Mouse (Mus musculus) embryonic stem cell, embryonic (primary cell): ENCODE measurements around the gene D11Wsu47e.

Source experiments
- CTCF ChIA-PET, 4 experiments: fragments of 300-600 bp in 2 of 4; fragments of 350-600 bp in 2 of 4; sonication (Branson Sonifier 250); formaldehyde crosslinking; loops; one replicate each; lab custom pipeline; 2022; ENCODE audit warnings: inconsistent platforms in 2 of 4; lab: Charles Lee
- POLR2A ChIA-PET, 4 experiments: fragments of 300-600 bp in 2 of 4; fragments of 350-600 bp in 2 of 4; sonication (Branson Sonifier 250); formaldehyde crosslinking; loops; one replicate each; lab custom pipeline; 2022; ENCODE audit warnings: antibody characterized with exemption in 4 of 4, inconsistent platforms in 1 of 4; lab: Charles Lee

D11Wsu47e gene

DNA sequence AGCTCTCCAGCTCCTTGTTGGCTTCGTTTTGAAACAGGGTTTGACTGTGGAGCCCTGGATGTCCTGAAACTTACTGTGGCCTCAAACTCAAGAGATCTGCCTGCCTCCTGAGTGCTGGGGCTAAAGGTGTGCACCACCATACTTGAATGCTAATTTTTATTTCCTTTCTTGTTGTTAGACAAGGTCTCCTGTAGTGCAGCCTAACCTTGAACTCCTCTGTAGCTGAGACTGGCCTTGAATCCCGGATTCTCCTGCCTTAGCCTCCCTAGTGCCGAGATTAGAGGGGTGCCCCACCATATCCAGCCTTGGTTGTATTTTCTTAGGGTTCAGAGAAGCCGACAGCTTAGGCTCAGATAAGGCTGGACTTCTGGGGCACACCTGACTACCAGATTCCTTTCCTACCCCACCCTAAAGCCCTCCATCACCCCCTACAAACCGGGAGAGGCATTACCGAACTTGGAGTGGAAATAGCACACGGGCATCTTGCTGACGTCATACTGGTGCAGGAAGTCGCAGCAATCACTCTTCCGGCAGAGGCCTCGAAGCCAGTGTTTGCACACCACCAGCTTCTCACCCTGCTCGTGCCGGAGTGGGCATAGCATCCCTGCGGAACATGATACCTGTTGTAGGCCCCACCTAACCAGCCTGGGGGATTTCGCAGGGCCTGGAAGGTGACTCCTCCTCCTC is 21.9 kb downstream of the D11Wsu47e start:
- CTCF ChIA-PET: interaction anchor here in 3 of 4 experiments (0.5 to 8.7 kb wide), 5 partner anchors 105 to 810 kb away, joined by 3 to 97 read pairs (median 4); no protein-coding TSS in a partner anchor
- POLR2A ChIA-PET: interaction anchor here (0.5 to 7.6 kb wide), 13 partner anchors 12 to 105 kb away, joined by 3 to 103 read pairs (median 6); partner anchors contain the start of gene Cdc42ep4 (in 3 of the 4)

DNA sequence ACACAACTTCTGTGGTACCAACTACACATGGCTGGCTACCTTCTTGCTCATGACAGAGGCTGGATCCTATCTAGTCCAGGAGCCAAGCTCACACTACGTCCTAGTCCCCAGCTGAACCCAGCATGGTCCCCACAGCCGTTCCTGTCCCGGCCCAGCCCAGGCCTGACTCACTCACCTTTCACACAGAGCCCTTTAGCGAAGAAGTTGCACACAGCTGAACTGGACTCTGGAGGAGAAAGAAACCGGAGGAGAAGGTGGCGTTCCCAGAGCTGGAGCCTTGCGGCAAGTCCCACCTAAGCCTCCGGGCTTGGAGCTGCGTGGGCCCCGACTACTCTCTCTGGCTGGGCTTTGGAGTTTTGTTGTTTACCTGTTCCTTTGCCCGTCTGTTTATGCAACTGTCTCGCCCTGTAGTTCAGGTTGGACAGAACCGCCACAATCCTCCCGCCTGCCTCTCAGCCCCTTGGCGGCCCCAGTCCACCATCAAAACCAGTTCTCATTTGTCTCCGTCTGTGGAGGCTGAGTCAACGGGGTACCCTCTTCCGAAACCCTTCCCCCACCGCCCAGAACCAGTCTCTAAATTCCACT is 24.5 kb downstream of the D11Wsu47e start:
- ChIA-PET POLR2A (interaction anchor here (0.7 to 7.6 kb wide), 57 partner anchors 9 to 869 kb away, joined by 3 to 139 read pairs (median 7); partner anchors contain the start of genes Cdc42ep4 (in 3 of the 4), D11Wsu47e (in 3 of the 4), Fam104a (in 3 of the 4) and Slc39a11 (in 1 of the 4)), CTCF (interaction anchor here (0.5 to 8.7 kb wide), 7 partner anchors 13 to 102 kb away, joined by 3 to 97 read pairs (median 6); no protein-coding TSS in a partner anchor)

DNA sequence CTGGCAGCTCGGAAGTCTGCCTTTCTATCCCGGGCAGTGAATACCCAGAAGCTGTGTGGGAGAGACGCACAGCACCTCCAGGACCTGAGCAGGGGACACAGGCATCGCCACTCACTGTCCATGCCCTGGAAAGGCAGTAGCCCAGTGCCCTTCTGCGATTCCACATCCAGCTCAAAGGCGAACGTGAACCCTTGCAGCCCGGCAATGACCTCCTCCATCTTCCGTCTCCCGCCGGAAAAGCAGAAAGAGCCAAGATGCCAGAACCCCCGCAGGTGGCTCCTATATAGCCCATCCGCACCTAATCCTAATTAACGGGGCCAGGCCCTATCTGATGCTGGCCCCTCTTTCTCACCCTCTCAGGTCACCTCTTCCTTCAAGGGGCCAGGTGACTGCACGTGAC is 25.1 kb downstream of the D11Wsu47e start:
- POLR2A ChIA-PET: interaction anchor here (0.7 to 7.6 kb wide), 58 partner anchors 9 to 869 kb away, joined by 3 to 139 read pairs (median 8); partner anchors contain the start of genes Cdc42ep4 (in 3 of the 4), D11Wsu47e (in 3 of the 4), Fam104a (in 3 of the 4) and Slc39a11 (in 1 of the 4)
- CTCF ChIA-PET: interaction anchor here (0.6 to 8.7 kb wide), 7 partner anchors 17 to 1353 kb away, joined by 3 to 97 read pairs (median 6); partner anchors contain the start of gene Cd300e (in 1 of the 4)

DNA sequence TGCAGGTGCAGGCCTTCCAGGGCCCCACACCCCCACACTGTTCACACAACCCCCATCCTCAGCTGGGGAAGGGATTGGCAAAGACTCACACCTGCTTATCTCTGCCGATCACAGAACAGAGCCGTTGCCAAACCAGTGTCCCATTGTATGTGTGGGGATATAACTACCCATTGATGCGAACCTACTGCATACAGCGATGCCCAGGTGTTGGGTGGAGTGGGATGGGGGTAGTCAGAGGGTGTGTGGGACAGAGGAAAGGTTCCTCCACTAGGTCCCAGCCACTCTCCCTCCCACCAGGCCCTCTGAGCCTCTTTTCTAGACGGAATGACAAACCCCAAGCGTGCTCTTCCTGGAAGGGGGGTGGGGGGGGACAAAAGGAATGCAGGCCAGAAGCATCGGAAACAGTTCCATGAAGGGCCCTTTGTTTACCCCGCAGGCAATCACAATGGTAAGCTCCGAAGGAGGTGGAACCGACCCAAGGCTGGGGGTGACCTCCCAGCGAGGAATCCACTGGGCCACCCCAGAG is 25.6 kb downstream of the D11Wsu47e start, which contains the start of gene Cpsf4l:
Gene Cpsf4l, minus strand, starts transcription at position 287 of the 526 bp plus-strand sequence.
- POLR2A ChIA-PET: interaction anchor here (0.5 to 7.6 kb wide), 103 partner anchors 8 to 958 kb away, joined by 3 to 139 read pairs (median 5); partner anchors contain the start of genes Cdc42ep4 (in 4 of the 4), D11Wsu47e (in 3 of the 4), Fam104a (in 3 of the 4) and Rpl38 (in 1 of the 4)
- CTCF ChIA-PET: interaction anchor here (0.5 to 8.7 kb wide), 16 partner anchors 17 to 1352 kb away, joined by 3 to 97 read pairs (median 4); partner anchors contain the start of gene Cd300e (in 1 of the 4)

DNA sequence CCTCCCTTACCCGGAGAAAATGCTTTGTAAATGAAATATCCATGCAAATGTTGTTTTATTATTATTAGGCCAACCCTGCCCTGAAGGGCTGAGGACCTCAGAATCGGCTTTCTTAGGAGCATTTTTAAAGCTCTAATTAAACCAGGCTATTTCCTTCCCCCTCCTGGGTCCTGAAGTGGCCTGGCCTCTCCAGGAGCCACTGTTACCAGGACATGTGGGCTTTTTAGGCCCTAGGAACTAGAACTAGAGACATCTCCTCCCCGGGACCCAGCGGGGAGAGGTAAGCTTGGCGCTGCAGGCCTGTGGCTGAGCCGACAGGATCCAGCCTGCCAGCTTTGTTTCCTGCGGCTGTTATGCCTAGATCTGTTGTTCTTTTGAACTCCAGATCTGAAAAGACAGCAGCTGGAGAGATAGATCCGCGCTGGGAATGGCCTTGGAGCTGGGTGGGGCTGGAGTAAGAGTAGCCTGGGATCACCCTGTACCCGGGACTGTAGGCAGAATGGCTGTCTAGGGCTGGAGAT is 26.1 kb downstream of the D11Wsu47e start:
- CTCF ChIA-PET: interaction anchor here (0.5 to 8.7 kb wide), 15 partner anchors 18 to 578 kb away, joined by 3 to 97 read pairs (median 4); partner anchors contain the start of gene Sdk2 (in 1 of the 4)

DNA sequence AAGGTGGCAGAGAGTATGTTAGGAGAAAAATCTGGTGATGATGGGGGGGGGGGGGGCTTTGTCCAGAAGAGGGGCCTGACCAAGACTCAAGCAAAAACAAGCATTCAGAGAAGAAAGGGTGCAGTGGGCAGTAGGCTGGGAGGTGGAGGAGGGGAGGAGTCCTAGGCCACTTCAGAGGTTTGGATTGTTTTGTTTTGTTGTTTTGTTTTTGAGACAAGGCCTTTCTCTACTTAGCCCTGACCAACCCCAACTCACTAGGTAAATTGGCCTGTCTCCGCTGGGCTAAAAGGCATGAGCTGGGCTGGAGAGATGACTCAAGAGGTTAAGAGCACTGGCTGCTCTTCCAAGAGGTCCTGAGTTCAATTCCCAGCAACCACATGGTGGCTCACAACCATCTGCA is 26.8 kb downstream of the D11Wsu47e start:
- CTCF ChIA-PET: interaction anchor here (0.6 to 8.7 kb wide), 10 partner anchors 10 to 1026 kb away, joined by 3 to 97 read pairs (median 4); partner anchors contain the start of gene Sdk2 (in 1 of the 4)
- POLR2A ChIA-PET: interaction anchor here (0.6 to 7.6 kb wide), 66 partner anchors 9 to 813 kb away, joined by 3 to 139 read pairs (median 8); partner anchors contain the start of genes Cdc42ep4 (in 4 of the 4), D11Wsu47e (in 3 of the 4), Fam104a (in 3 of the 4) and Sstr2 (in 1 of the 4)

More for the DNA sequence above, 26.1 kb downstream of the D11Wsu47e start:
- POLR2A ChIA-PET: interaction anchor here (0.6 to 7.6 kb wide), 102 partner anchors 8 to 958 kb away, joined by 3 to 139 read pairs (median 6); partner anchors contain the start of genes Cdc42ep4 (in 4 of the 4), D11Wsu47e (in 3 of the 4), Fam104a (in 3 of the 4) and Rpl38 (in 1 of the 4)

DNA sequence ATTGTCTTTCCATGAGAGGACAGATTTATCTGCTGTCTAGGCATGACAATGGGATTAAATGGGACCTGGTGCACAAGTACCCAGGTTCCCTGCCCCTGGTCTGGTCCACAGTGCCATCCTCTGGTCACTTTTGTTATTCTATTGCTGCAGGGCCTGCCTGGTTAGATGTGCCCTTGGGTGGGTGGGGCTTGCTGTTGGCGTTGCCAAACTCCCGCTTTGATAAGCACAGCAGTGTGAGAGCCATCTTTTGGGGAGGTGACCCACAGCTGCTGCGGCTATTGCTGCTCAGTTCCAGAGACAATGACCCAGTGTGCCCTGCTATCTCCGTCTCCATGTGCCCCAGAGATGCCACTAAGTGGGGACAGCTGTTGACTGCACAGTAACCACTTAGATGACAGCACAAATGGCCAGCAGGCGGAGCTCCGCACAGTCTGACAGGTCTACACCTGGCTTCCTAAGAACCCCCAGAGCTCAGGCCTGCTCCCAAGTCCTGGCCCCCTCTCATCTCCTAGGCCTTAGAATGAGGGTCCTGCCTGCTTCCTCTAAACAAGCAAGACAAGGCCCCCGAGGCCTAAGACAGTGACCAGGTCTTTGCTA is 31.0 kb downstream of the D11Wsu47e start:
- CTCF ChIA-PET: interaction anchor here (0.5 to 2.4 kb wide), 24 partner anchors 9 to 507 kb away, joined by 3 to 19 read pairs (median 4); partner anchors contain the start of gene Cdc42ep4 (in 1 of the 4)
- POLR2A ChIA-PET: interaction anchor here in 3 of 4 experiments (0.5 to 5.7 kb wide), 19 partner anchors 12 to 1157 kb away, joined by 3 to 38 read pairs (median 3); partner anchors contain the start of gene Cdc42ep4 (in 3 of the 3)

DNA sequence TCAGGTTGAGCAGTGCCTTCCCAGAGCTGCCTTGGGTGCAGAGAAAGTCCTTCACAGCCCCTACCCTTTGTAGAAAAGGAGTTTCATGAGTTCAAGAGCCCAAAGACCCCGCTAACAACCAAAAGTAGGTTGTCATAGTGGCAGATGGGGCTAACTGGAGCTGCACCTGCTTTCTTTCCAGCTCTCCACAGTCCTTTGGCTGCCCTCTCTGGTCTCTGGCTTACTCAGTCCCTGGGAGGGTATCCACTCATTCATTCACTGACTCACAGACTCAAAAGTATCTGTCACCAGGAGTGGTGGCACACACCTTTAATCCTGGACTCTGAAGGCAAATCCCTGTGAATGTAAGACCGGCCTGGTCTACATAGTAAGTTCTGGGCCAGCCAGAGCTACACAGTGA is 31.9 kb downstream of the D11Wsu47e start:
- CTCF ChIA-PET: interaction anchor here (0.6 to 1.6 kb wide), 5 partner anchors 18 to 147 kb away, joined by 3 to 9 read pairs (median 4); no protein-coding TSS in a partner anchor
- POLR2A ChIA-PET: interaction anchor here in 2 of 4 experiments (0.6 to 5.7 kb wide), 8 partner anchors 7 to 258 kb away, joined by 3 to 38 read pairs (median 8); partner anchors contain the start of genes Cdc42ep4 (in 1 of the 2) and Cpsf4l (in 1 of the 2)

DNA sequence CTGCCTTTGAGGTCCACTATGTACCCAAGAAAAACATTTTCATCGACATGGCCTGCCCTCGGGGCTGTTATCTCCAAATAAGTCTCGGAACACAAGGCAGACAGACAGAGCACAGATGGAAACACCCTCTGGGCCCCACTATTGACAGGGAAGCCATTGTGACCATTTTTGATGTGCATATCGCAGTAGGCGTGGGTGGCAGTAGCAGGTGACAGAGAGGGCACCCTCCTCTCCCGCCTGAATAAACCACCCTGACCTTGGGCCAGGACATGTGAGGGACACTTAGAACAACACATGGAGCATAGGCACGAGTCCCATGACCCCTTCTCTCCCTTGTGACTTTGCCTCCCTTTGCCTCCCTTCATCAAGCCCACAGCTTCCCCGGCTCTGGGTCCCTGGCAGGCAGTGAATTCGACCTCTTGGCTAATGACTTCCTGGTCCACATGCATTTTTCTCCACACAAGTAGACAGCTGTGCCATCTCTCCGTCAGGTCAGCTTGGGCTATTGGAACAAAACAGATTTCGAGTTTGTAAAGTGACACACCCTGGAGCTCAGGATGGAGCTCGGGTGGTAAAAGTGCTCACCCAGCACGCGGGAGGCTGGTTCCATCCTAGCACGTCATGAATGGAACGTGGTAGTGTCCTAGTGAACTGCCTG is 33.7 kb downstream of the D11Wsu47e start:
- POLR2A ChIA-PET: interaction anchor here in 3 of 4 experiments (0.5 to 9.5 kb wide), 18 partner anchors 9 to 858 kb away, joined by 3 to 103 read pairs (median 6); partner anchors contain the start of genes Cpsf4l (in 2 of the 3), Cdc42ep4 (in 1 of the 3), D11Wsu47e (in 1 of the 3) and Fam104a (in 1 of the 3)

DNA sequence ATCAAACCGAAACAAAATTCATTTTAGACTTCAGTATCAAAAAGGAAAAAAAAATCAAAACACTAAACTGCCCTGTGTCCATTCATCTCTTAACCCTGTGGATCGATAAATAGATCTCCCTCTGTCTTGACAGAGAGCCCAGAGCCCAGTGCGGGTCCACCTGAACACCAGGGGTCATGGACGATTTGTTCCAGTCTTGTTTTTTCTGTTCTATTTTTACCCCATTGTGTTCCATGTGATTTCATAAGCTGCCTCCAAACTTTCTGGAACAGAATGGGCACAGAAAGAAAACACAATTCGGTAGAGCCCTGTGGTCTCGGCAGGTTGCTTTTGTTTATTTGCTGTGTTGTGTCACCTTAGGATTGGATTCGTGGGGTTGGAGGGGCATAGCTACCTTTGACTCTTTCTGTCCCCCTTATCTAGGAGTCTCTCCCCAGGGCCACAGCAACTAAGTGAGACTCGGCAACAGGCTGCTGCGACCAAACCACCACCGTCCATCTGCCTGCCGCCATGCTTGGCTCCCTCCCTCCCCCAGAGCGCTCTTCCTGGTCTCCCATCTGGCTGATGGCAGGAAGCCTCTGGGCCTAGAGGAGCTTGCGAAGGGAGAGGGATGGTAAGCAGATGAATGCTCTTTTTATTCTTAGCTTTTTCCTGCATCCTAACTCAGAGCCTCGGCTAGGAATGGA is 38.3 kb downstream of the D11Wsu47e start:
- ChIA-PET CTCF (interaction anchor here (0.6 to 1.7 kb wide), 9 partner anchors 14 to 471 kb away, joined by 3 to 7 read pairs (median 3); no protein-coding TSS in a partner anchor), POLR2A (interaction anchor here (0.6 to 9.5 kb wide), 24 partner anchors 8 to 397 kb away, joined by 3 to 103 read pairs (median 6); partner anchors contain the start of genes Cpsf4l (in 4 of the 4) and Cdc42ep4 (in 2 of the 4))

More for the DNA sequence above, 33.7 kb downstream of the D11Wsu47e start:
- CTCF ChIA-PET: interaction anchor here in 2 of 4 experiments (1.1 to 2.4 kb wide), 3 partner anchors 13 to 94 kb away, joined by 5 to 6 read pairs (median 6); no protein-coding TSS in a partner anchor

DNA sequence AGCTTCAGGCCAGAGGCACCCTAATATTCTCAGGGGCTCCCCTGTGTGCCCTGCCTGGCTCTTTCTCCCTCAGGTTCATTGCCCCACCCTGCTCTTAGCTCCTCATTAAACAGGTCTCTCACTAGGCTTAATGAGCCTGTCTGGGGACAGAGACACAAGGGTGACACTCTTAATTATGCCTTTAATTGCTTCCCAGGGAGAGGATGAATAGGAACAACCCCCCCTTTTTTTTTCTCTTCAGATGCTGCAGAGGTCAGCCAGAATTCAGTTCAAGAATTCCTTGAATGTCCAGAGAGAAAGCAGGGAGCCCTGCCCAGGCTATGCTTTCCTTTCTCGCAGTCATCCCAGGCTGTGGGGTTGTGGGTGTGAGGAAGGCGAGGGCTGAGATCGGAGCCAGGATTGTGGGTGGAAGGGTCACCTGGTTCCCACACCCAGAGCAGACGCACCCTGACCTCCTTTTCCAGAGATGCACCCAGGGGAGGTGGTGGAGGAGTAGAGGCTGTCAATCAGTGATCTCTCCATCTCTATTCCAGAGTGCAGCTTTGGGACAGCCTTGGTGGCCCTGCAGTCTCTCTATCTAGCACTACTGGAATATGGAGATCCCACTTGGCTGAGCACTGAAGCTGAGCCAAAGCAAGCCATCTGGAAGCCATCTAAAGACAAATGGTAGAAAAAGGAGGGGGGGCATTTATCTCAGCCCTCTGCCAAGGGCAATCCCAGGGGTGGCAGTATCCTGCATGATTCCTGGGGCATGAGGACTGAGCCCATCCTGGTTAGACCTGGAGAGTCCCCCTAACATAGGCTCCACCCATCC is 41.2 kb downstream of the D11Wsu47e start:
- ChIA-PET POLR2A (interaction anchor here in 3 of 4 experiments (1.0 to 9.5 kb wide), 9 partner anchors 9 to 85 kb away, joined by 4 to 103 read pairs (median 25); partner anchors contain the start of genes Cdc42ep4 (in 1 of the 3) and Cpsf4l (in 1 of the 3)), CTCF (interaction anchor here in 2 of 4 experiments (0.6 to 1.1 kb wide), 2 partner anchors 10 to 227 kb away, joined by 3 to 4 read pairs; no protein-coding TSS in a partner anchor)

DNA sequence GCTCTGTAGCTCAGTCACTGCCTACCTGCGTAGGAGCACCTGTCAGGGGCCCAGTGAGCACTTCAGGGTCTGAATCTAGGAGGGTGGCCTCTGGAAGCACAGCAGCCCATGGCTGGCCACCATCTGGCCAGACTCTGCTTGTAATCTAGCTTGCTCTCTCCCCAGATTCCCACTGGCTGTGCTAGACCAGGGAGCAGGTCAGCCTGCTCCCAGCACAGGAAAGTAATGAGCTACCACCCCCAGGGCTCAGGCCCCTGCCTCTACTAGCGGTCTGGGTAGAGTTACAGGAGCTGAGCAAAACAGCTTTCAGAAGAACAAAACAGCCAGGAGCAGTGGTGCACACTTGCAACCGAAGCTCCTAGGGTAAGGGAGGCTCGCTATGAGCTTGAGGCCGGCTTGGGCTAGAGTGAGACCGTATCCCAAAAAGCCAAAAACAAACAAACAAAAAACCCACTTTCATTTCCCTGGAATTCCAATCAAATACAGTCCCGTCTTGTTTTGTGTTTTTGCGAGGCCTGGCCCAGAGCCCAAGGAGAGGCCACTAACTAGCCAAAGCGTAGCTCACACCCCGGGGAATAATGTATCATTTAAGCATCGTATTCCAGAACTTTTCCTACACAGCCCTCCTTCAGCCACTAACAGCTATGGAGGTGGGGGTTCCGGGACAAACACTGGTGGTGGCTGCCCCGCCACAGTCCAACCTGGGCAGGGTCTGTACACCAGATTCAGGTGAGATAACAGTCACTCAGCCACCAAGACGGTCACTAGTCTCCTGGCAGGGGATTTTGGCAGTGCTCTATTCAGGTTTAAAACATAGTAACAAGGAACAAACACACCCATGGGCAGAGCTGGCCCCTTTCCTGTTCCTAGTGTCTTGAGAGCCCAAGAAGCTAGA is 43.0 kb downstream of the D11Wsu47e start:
- POLR2A ChIA-PET: interaction anchor here (0.5 to 7.1 kb wide), 33 partner anchors 9 to 1348 kb away, joined by 3 to 76 read pairs (median 5); partner anchors contain the start of genes Cpsf4l (in 3 of the 4), Cdc42ep4 (in 2 of the 4), D11Wsu47e (in 2 of the 4) and Fam104a (in 2 of the 4)
- CTCF ChIA-PET: interaction anchor here in 3 of 4 experiments (0.6 to 3.7 kb wide), 6 partner anchors 12 to 727 kb away, joined by 3 to 18 read pairs (median 4); no protein-coding TSS in a partner anchor

DNA sequence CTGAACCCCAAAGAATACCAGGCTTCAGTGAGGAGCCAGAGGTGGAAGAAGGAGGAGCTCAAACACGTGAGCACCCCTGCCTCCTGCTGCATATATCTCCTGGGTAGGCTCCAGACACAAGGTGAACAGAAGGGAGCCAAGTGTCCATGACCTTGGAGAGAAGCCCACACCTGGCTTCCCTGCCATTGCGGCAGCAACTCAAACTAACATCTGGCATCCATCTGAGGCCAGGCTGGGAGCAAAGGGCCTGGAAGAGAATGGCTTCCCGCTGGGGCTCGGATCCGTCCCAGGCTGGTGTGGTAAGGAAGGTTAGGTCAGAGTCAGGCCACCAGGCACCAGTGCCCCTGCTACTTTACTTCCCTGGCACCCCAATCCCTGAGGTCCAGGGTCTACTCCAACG is 43.8 kb downstream of the D11Wsu47e start:
- ChIA-PET CTCF (interaction anchor here in 2 of 4 experiments (1.5 to 3.7 kb wide), 5 partner anchors 13 to 84 kb away, joined by 4 to 18 read pairs (median 5); no protein-coding TSS in a partner anchor), POLR2A (interaction anchor here in 3 of 4 experiments (0.5 to 7.1 kb wide), 30 partner anchors 10 to 1349 kb away, joined by 3 to 76 read pairs (median 5); partner anchors contain the start of genes Cdc42ep4 (in 3 of the 3), Cpsf4l (in 3 of the 3), D11Wsu47e (in 2 of the 3) and Fam104a (in 2 of the 3))
